Mouse (Mus musculus) forebrain, embryonic 10.5 days (tissue): ENCODE results near the gene Spam1. TPM values are rescaled to one million over a fixed set of nuclear protein-coding genes. Genes with fewer than 3 reads are reported as not detected.

ENCODE experiments used
- DNase-seq: peaks from one replicate; pipeline ENCODE4 v3.0.0-alpha.2; 2017; ENCODE audit warnings: low spot score; ENCODE audit errors: extremely low spot score
- H3K27ac ChIP-seq: fragments of 300-500 bp; sonication (generic); 2 replicates; pipeline ENCODE4 v1.5.1; 2016; ENCODE audit warnings: mild to moderate bottlenecking
- H3K27me3 ChIP-seq: fragments of 300-500 bp; sonication (generic); 2 replicates; pipeline ENCODE4 v1.6.1; 2016; ENCODE audit warnings: mild to moderate bottlenecking; ENCODE audit not compliant: poor library complexity, severe bottlenecking
- H3K36me3 ChIP-seq: fragments of 300-500 bp; sonication (generic); replicated peaks from 2 replicates; pipeline ENCODE4 v1.6.1; 2016; ENCODE audit warnings: mild to moderate bottlenecking, moderate library complexity
- H3K4me1 ChIP-seq: fragments of 300-500 bp; sonication (generic); 2 replicates; pipeline ENCODE4 v1.6.1; 2016
- H3K4me3 ChIP-seq: fragments of 300-500 bp; sonication (generic); 2 replicates; pipeline ENCODE4 v1.5.1; 2016; ENCODE audit warnings: mild to moderate bottlenecking, moderate library complexity
- H3K9me3 ChIP-seq: fragments of 300-500 bp; sonication (generic); 2 replicates; pipeline ENCODE4 v1.6.1; 2016; ENCODE audit warnings: mild to moderate bottlenecking, moderate library complexity
- WGBS: fragments of 180-500 bp; shearing (Covaris S2); methylation state at CpG from one replicate; pipeline ENCODE4 v1.1.7; 2016; 5-methylcytosine and 5-hydroxymethylcytosine counted together
- polyA plus RNA-seq: library from polyadenylated mRNA; unstranded; fragments of >200 nt; fragmentation: Nextera tagmentation; extraction: Ambion mirVana; gene quantifications from 2 replicates; pipeline ENCODE4 v1.2.1, GENCODE M21; 2016

The Spam1 gene
- polyA plus RNA-seq, result not detected in 2 replicates

GRCm38 (mm10) chr6:24790888-24791287 is at the start of gene Spam1:
Gene Spam1, plus strand, starts transcription at chr6:24791188.
- Histone ChIP-seq H3K36me3 (no peaks in the 10 kb centered on the region), H3K9me3 (no peaks in the 10 kb centered on the region), H3K27me3 (no peaks in the 10 kb centered on the region), H3K4me1 (no peaks in the 10 kb centered on the region), H3K27ac (no peak within 1 kb of the TSS), H3K4me3 (no peak within 1 kb of the TSS)
- no peak for DNase-seq

- H3K4me1 ChIP-seq, result peaks cover 4% of the 10 kb centered on the region; the same call in 1 of the 2 replicates
- WGBS, result 83% methylated on average over 4 of the region's 4 CpGs
Observed at GRCm38 (mm10) chr6:24748029-24748428, 43.0 kb upstream of the Spam1 start, which contains the start of gene Hyal4. Gene Hyal4, plus strand, starts transcription at chr6:24748329.

GRCm38 (mm10) chr6:24759281-24759680 is 31.7 kb upstream of the Spam1 start:
- Histone ChIP-seq H3K4me1 (no peaks in the 10 kb centered on the region), H3K4me3 (no peak overlapping the region), H3K36me3 (no peaks in the 10 kb centered on the region), H3K27ac (no peak overlapping the region), H3K27me3 (no peaks in the 10 kb centered on the region), H3K9me3 (no peaks in the 10 kb centered on the region; the same call in 1 of the 2 replicates)
- DNase-seq, result no peak
- 91% methylated on average over 3 of the region's 3 CpGs for WGBS

More at GRCm38 (mm10) chr6:24748029-24748428, 43.0 kb upstream of the Spam1 start, which contains the start of gene Hyal4:
- H3K36me3 ChIP-seq, result no peaks in the 10 kb centered on the region
- no peak for DNase-seq
- H3K27me3 ChIP-seq, result no peaks in the 10 kb centered on the region
- no peak within 1 kb of the TSS for H3K27ac ChIP-seq
- no peaks in the 10 kb centered on the region for H3K9me3 ChIP-seq
- no peak within 1 kb of the TSS for H3K4me3 ChIP-seq

GRCm38 (mm10) chr6:24766261-24766660 is 24.7 kb upstream of the Spam1 start:
- Histone ChIP-seq H3K4me3 (no peak overlapping the region), H3K4me1 (no peaks in the 10 kb centered on the region), H3K9me3 (no peaks in the 10 kb centered on the region), H3K27ac (no peak overlapping the region), H3K36me3 (no peaks in the 10 kb centered on the region), H3K27me3 (no peaks in the 10 kb centered on the region)
- 87% methylated on average over 2 of the region's 2 CpGs for WGBS
- DNase-seq, result no peak

- 69% methylated on average over 2 of the region's 2 CpGs for WGBS
- Histone ChIP-seq H3K36me3 (no peaks in the 10 kb centered on the region), H3K27me3 (no peaks in the 10 kb centered on the region), H3K9me3 (no peaks in the 10 kb centered on the region), H3K4me1 (no peaks in the 10 kb centered on the region), H3K4me3 (no peak overlapping the region), H3K27ac (no peak overlapping the region)
- DNase-seq, result no peak
Observed at GRCm38 (mm10) chr6:24779182-24779581, 11.8 kb upstream of the Spam1 start.

GRCm38 (mm10) chr6:24822070-24822469 is 31.1 kb downstream of the Spam1 start:
- H3K4me1 ChIP-seq, result no peaks in the 10 kb centered on the region
- H3K27ac ChIP-seq, result no peak overlapping the region
- 58% methylated on average over 2 of the region's 2 CpGs for WGBS
- no peaks in the 10 kb centered on the region for H3K36me3 ChIP-seq
- no peak overlapping the region for H3K4me3 ChIP-seq
- H3K27me3 ChIP-seq, result no peaks in the 10 kb centered on the region
- no peaks in the 10 kb centered on the region for H3K9me3 ChIP-seq
- no peak for DNase-seq

Other genes with a start within 250 kb of the Spam1 start
- 0.10 TPM in 1 of 2 replicates, not detected in the other for gene Lmod2, start 193.4 kb upstream of the Spam1 start, polyA plus RNA-seq
- 56.1 and 56.9 TPM in 2 replicates for gene Wasl, start 126.2 kb upstream of the Spam1 start, polyA plus RNA-seq
- gene Hyal6, start 57.9 kb upstream of the Spam1 start, polyA plus RNA-seq, result not detected in 2 replicates
- not detected in 2 replicates for gene Hyal4, start 42.9 kb upstream of the Spam1 start, polyA plus RNA-seq
- gene Hyal5, start 66.8 kb downstream of the Spam1 start, polyA plus RNA-seq, result not detected in 2 replicates
- 0.95 and 1.0 TPM in 2 replicates for gene Tmem229a, start 165.1 kb downstream of the Spam1 start, polyA plus RNA-seq